8 mouse cellular contexts compared by ENCODE assay signal in the genomic region with DNA sequence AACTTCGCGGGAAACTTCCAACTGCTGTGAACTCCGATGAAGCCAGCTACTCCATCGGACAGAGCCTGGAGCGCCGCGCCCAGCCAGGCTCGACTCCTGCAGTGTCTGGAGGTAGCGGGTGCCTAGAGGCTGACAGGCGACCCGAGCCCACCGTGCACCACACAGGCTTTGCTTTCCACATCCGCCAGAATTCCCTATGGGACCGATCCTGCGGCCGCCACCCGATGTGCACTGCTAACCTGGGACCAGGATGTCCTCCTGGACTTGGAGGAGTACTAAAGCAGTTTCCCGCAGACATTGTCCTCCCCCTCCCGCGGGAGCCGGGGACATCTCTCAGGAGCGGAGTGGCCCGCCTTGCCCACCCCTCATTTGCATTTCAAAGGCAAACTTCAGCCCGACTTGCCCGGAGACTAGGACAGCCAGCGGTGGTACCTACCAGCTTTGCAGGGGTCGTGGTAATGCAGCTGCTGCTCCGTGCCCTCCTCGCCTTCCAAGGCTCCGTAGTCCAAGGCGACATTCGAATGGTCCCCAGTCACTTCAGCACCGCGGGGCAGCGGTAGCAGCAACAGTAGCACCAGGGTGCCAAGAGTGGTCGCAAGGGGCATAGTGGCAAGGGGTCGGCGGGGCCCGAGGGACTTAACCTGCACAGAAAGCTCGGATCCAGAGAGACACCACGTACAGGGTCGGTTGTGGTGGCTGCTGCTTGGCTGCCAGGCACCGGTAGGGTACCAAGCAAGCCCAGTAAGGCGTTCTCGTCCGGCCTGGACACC. TPM values are rescaled to one million over a fixed set of nuclear protein-coding genes. Genes with fewer than 3 reads are reported as not detected.
DNase-seq lines count a peak whose midpoint lies in the region; ATAC-seq and TF ChIP-seq lines count a peak whose summit lies in the region.

No protein-coding gene starts in this region.

- no peak overlapping the region for H3K27ac ChIP-seq in lung, embryonic 14.5 days (ENCODE audit: low read depth)
- no peak overlapping the region for H3K27ac ChIP-seq in embryonic facial prominence, embryonic 14.5 days (replicated peaks; ENCODE audit: low read depth, low read length)
- H3K27ac ChIP-seq in hindbrain, postnatal 0 days = no peak overlapping the region
- no peak overlapping the region for H3K27ac ChIP-seq in neural tube, embryonic 14.5 days (ENCODE audit: low read depth, low read length)

- peaks cover 3% of the 10 kb centered on the region; the same call in 1 of the 2 replicates for H3K36me3 ChIP-seq in lung, embryonic 14.5 days (ENCODE audit: insufficient read depth)
- H3K36me3 ChIP-seq in embryonic facial prominence, embryonic 14.5 days (ENCODE audit: control insufficient read depth, insufficient read depth, low read length) = peaks cover 11% of the 10 kb centered on the region
- H3K36me3 ChIP-seq in hindbrain, postnatal 0 days (ENCODE audit: insufficient read depth, low read length) = no peaks in the 10 kb centered on the region
- no peaks in the 10 kb centered on the region for H3K36me3 ChIP-seq in neural tube, embryonic 14.5 days (ENCODE audit: control insufficient read depth, insufficient read depth, low read length)

- peak overlapping the region; percentile 40 for H3K4me3 ChIP-seq in lung, embryonic 14.5 days (ENCODE audit: low read depth, low read length)
- H3K4me3 ChIP-seq in embryonic facial prominence, embryonic 14.5 days (ENCODE audit: low read depth, low read length) = peak overlapping the region; percentile 46
- H3K4me3 ChIP-seq in hindbrain, postnatal 0 days (ENCODE audit: low read length) = peak overlapping the region; percentile 41
- H3K4me3 ChIP-seq in neural tube, embryonic 14.5 days (ENCODE audit: low read depth, low read length) = peak overlapping the region; percentile 41

- WGBS in lung, embryonic 14.5 days = under 1% methylated on average over 46 of the region's 46 CpGs
- WGBS in embryonic facial prominence, embryonic 14.5 days = under 1% methylated on average over 38 of the region's 46 CpGs
- under 1% methylated on average over 46 of the region's 46 CpGs for WGBS in hindbrain, postnatal 0 days
- WGBS in neural tube, embryonic 14.5 days = under 1% methylated on average over 46 of the region's 46 CpGs

- ATAC-seq in lung, embryonic 14.5 days (ENCODE audit: insufficient read depth) = peak; percentile 26; the same call in 1 of the 2 replicates
- ATAC-seq in embryonic facial prominence, embryonic 14.5 days (ENCODE audit: low read depth) = 0 out of 2 replicates have a peak, but pooled peaks have one; percentile 14
- peak; percentile 2 for ATAC-seq in hindbrain, postnatal 0 days
- peak; percentile 39 for ATAC-seq in neural tube, embryonic 14.5 days (ENCODE audit: low read depth)
- ATAC-seq in erythroblast, adult 5-6 weeks (replicated peaks; ENCODE audit: low FRiP score, poor library complexity, severe bottlenecking) = no peak

- peak overlapping the region; percentile 87 for H3K4me2 ChIP-seq in lung, embryonic 14.5 days
- peak overlapping the region; percentile 98 for H3K4me2 ChIP-seq in embryonic facial prominence, embryonic 14.5 days (ENCODE audit: low read depth, low read length)
- peak overlapping the region; percentile 97 for H3K4me2 ChIP-seq in hindbrain, postnatal 0 days (ENCODE audit: low read depth, low read length)
- H3K4me2 ChIP-seq in neural tube, embryonic 14.5 days (ENCODE audit: low read depth, low read length) = peak overlapping the region; percentile 94

- H3K27me3 ChIP-seq in lung, embryonic 14.5 days (ENCODE audit: insufficient read depth, low read length) = peaks cover 38% of the 10 kb centered on the region
- H3K27me3 ChIP-seq in embryonic facial prominence, embryonic 14.5 days (replicated peaks; ENCODE audit: control insufficient read depth, insufficient read depth, low read length) = peaks cover 29% of the 10 kb centered on the region
- 0 out of 2 replicates have a peak, but pooled peaks cover 21% of the 10 kb centered on the region for H3K27me3 ChIP-seq in hindbrain, postnatal 0 days (ENCODE audit: insufficient read depth, low read length)
- H3K27me3 ChIP-seq in neural tube, embryonic 14.5 days (ENCODE audit: control insufficient read depth, insufficient read depth, low read length) = peaks cover 4% of the 10 kb centered on the region; the same call in 1 of the 2 replicates

- peak overlapping the region; percentile 29 for H3K9ac ChIP-seq in lung, embryonic 14.5 days
- H3K9ac ChIP-seq in embryonic facial prominence, embryonic 14.5 days (ENCODE audit: low read depth, low read length) = peak overlapping the region; percentile 55
- peak overlapping the region; percentile 47; the same call in 1 of the 2 replicates for H3K9ac ChIP-seq in hindbrain, postnatal 0 days (replicated peaks; ENCODE audit: low read length)
- peak overlapping the region; percentile 55 for H3K9ac ChIP-seq in neural tube, embryonic 14.5 days (replicated peaks; ENCODE audit: low read depth, low read length)

- H3K9me3 ChIP-seq in lung, embryonic 14.5 days (ENCODE audit: low read depth, low read length) = no peaks in the 10 kb centered on the region
- H3K9me3 ChIP-seq in embryonic facial prominence, embryonic 14.5 days (ENCODE audit: control insufficient read depth, low read length) = no peaks in the 10 kb centered on the region
- no peaks in the 10 kb centered on the region for H3K9me3 ChIP-seq in hindbrain, postnatal 0 days (ENCODE audit: low read length)
- H3K9me3 ChIP-seq in neural tube, embryonic 14.5 days (ENCODE audit: control insufficient read depth, low read length) = no peaks in the 10 kb centered on the region

- TF ChIP-seq CTCF in lung, embryonic 14.5 days (IDR thresholded peaks at IDR 0.05; ENCODE audit: low read depth) = no peak
- no peak for TF ChIP-seq CTCF in hindbrain, postnatal 0 days (IDR thresholded peaks at IDR 0.05; ENCODE audit: low read depth)

- no peaks in the 10 kb centered on the region for H3K4me1 ChIP-seq in lung, embryonic 14.5 days (ENCODE audit: insufficient read depth)
- peaks cover 12% of the 10 kb centered on the region; the same call in 1 of the 2 replicates for H3K4me1 ChIP-seq in embryonic facial prominence, embryonic 14.5 days (ENCODE audit: control insufficient read depth, insufficient read depth, low read length)
- peaks cover 16% of the 10 kb centered on the region; the same call in 1 of the 2 replicates for H3K4me1 ChIP-seq in hindbrain, postnatal 0 days (ENCODE audit: insufficient read depth, low read length)
- peaks cover 12% of the 10 kb centered on the region for H3K4me1 ChIP-seq in neural tube, embryonic 14.5 days (ENCODE audit: control insufficient read depth, insufficient read depth, low read length)

- peak; percentile 48 for DNase-seq in lung, embryonic 14.5 days
- no peak for DNase-seq in lung, postnatal 4 days
- DNase-seq in embryonic facial prominence, embryonic 14.5 days (ENCODE audit: low spot score) = peak; percentile 11
- DNase-seq in hindbrain, postnatal 0 days (ENCODE audit: low spot score) = no peak
- DNase-seq in layer of hippocampus, adult 18-20 months (ENCODE audit: low spot score in 2 of 2) = no peak
- no peak for DNase-seq in layer of hippocampus, adult 9-11 months

RNA-seq across cellular contexts. Expression of gene Tll2, which starts 0.4 kb away (rescaled TPM):
- 0.05 TPM in 2 replicates for polyA plus RNA-seq in lung, embryonic 14.5 days (2014; fragmentation: Nextera tagmentation; extraction: Ambion mirVana)
- polyA plus RNA-seq in embryonic facial prominence, embryonic 14.5 days (2014; fragmentation: Nextera tagmentation; extraction: Ambion mirVana) = 0.82 and 1.2 TPM in 2 replicates
- 1.2 and 2.8 TPM in 2 replicates for total RNA-seq in hindbrain, postnatal 0 days (2014; rRNA removed)
- polyA plus RNA-seq in hindbrain, postnatal 0 days (2015; fragmentation: Nextera tagmentation; extraction: Ambion mirVana) = 0.60 and 0.72 TPM in 2 replicates
- 1.4 and 2.2 TPM in 2 replicates for polyA plus RNA-seq in neural tube, embryonic 14.5 days (2014; fragmentation: Nextera tagmentation; extraction: Ambion mirVana)
- under 1 TPM; 0.51 to 0.72 TPM for total RNA-seq in layer of hippocampus, adult 18-20 months (2021)
- total RNA-seq in erythroblast, adult 5-6 weeks (2015; ENCODE audit: low replicate concordance) = not detected in 2 replicates
- total RNA-seq in erythroblast, adult 5-6 weeks (2017; ENCODE audit: low replicate concordance) = not detected in 2 replicates

RNA-seq across cellular contexts. Expression of gene Tm9sf3, which starts 57.6 kb away (rescaled TPM):
- polyA plus RNA-seq in lung, embryonic 14.5 days (2014; fragmentation: Nextera tagmentation; extraction: Ambion mirVana) = 172 and 176 TPM in 2 replicates
- 172 and 180 TPM in 2 replicates for polyA plus RNA-seq in embryonic facial prominence, embryonic 14.5 days (2014; fragmentation: Nextera tagmentation; extraction: Ambion mirVana)
- 99.0 and 108 TPM in 2 replicates for total RNA-seq in hindbrain, postnatal 0 days (2014; rRNA removed)
- polyA plus RNA-seq in hindbrain, postnatal 0 days (2015; fragmentation: Nextera tagmentation; extraction: Ambion mirVana) = 67.4 and 68.1 TPM in 2 replicates
- 83.8 and 123 TPM in 2 replicates for polyA plus RNA-seq in neural tube, embryonic 14.5 days (2014; fragmentation: Nextera tagmentation; extraction: Ambion mirVana)
- total RNA-seq in layer of hippocampus, adult 18-20 months (2021) = 100 to 1,000 TPM; 119 to 120 TPM
- total RNA-seq in erythroblast, adult 5-6 weeks (2015; ENCODE audit: low replicate concordance) = 39.4 and 39.7 TPM in 2 replicates
- 51.6 and 56.4 TPM in 2 replicates for total RNA-seq in erythroblast, adult 5-6 weeks (2017; ENCODE audit: low replicate concordance)

Comparison
In these comparisons a context has a peak if more than half of its experiments do, and no peak if none do; other contexts are left out.
1. DNase-seq: peak in lung, embryonic 14.5 days (single experiment) and embryonic facial prominence, embryonic 14.5 days (single experiment); none in lung, postnatal 4 days (0 of 2), hindbrain, postnatal 0 days (single experiment), layer of hippocampus, adult 18-20 months (0 of 2) and layer of hippocampus, adult 9-11 months (single experiment).
2. Peak in every context shown above with its lines, with median percentiles within 50 percentile points of each other: H3K4me2 ChIP-seq, H3K4me3 ChIP-seq and H3K9ac ChIP-seq.